Mouse (Mus musculus) ES-E14 (cell line): ENCODE results near the gene Ppp2r1b.

Experiments used
- CHD2 ChIP-seq: IDR thresholded peaks from 2 replicates; pipeline ENCODE4 v1.6.1; 2014; ENCODE audit warnings: mild to moderate bottlenecking, low read depth, low read length, inconsistent platforms
- HCFC1 ChIP-seq: IDR thresholded peaks from 2 replicates; pipeline ENCODE4 v1.6.1; 2012; ENCODE audit warnings: low read length, inconsistent platforms, borderline replicate concordance; ENCODE audit not compliant: insufficient read depth
- MAFK ChIP-seq: IDR thresholded peaks from 2 replicates; pipeline ENCODE4 v1.6.1; 2014; ENCODE audit warnings: mild to moderate bottlenecking, low read depth, low read length, inconsistent platforms; ENCODE audit not compliant: insufficient read depth
- ZNF384 ChIP-seq: IDR thresholded peaks from 2 replicates; pipeline ENCODE4 v1.6.1; 2012; ENCODE audit warnings: low read depth, low read length, inconsistent platforms

DNA sequence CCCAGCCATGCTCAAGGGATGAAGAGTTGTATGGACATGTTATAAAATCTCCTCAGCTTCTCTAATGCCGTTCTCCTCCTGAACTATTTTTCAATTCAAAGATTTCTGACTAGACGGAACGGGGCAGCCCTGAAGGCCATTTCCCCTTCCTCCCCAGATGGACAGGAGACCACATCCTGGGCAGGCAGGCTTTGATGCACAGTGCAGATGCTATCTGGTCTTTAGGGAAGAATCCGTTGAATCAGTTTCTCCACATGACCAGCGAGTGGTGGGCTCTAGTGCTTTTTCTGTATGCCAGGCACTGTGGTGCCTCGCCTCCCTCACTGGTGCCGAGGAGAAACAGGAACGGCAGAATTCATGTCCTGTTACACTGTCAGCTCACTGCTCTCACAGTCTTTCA lies 11.3 kb upstream of the Ppp2r1b start:
- TF ChIP-seq CHD2 (no peak), MAFK (no peak), HCFC1 (no peak), ZNF384 (no peak)
